Mouse (Mus musculus): Measurements from ENCODE around the gene Cd4.

Cd4 gene

GRCm38 (mm10) chr6:124854647-124855046 lies 33.4 kb downstream of the Cd4 start:
- DNase-seq (ENCODE audit: low read depth, low spot score) = no peak

DNA sequence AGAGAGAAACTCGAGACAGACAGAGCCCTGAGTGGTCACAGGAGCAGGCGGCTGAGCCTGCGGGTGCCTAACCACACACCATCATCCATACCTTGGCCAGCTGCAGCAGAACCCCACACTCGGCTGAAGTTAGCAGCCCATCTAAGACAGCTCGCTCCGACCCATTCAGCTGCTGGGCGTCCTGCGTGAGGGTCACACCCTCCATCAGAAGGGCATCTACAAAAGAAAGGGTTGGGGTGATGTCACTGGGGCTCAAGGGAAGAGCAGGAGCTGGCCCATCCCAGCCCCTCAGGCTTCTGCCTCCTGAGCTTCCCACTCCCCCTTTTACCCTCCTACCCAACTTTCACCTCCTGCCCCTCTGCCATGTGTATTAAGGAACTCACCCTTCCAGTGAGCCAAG lies 37.5 kb downstream of the Cd4 start:
- peak; percentile 84 for DNase-seq (ENCODE audit: low read depth, low spot score)

GRCm38 (mm10) chr6:124847305-124847704 lies 40.7 kb downstream of the Cd4 start:
- peak; percentile 96 for DNase-seq (ENCODE audit: low read depth, low spot score)

DNA sequence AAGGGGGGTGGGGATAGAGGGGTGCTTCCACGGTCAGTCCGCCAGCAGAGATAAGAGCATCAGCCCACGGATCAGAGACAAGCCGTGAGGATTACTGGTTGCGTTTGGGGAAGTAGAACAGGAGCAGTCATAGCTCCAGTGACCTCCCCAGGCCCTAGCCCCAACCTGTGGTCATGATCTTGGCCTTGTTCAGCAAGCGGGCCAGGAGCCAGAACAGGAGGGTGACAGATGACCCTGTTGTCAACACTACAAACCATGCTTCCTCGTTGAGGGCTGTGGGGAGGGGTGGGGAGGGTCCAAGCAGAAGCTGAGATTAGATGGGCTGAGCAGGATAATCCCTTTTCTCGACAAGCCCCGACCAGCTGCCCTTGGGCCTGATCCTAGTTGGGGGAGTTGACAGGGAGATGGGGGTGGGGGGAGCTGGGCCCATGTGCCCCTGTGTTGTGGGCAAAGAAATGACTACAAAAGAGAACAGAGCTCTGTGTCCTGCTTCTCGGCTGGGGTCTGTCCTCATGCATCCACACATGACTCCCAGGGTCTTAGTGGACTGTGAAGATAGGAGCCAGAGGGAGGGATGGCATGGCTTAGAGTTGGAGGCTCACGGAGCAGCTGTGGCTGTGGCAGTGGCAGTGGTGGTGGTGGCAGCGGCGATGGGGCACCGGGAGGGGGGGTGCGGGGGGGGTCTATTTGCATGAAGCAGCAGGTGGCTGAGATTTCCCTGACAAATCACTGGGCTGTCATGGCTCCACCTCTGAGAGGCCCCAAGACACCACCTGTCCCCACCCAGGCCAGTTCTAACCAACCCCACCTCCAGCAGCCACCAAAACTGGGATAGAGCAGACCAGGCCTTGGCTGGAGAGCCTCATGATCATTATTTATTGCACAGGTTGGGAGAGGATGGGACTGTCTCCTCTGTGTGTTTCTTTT lies 47.5 kb downstream of the Cd4 start, which contains the start of gene Gnb3:
TSS of gene Gnb3 (minus strand) at position 35 of the 927 bp plus-strand sequence.
- DNase-seq (ENCODE audit: low read depth, low spot score) = no peak

DNA sequence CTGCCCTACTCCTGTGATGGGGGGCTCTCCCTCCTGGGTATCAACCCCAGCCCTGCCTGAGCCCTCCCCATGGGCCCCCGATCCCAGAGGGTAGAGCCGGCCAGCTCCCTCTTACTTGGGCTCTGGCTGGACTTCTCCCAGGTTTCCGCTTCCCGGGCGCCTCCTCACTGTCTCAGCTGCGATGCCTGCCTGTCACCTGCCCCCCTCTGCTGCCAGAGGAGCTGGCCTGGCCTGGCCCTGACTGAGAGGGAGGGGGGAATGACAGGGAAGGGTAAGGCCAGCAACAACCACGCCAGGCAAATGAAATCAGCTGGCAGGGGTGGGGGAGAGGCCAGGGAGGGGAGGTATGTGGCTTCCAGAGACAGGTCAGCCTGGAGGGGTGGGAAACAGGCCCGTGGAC lies 48.2 kb downstream of the Cd4 start:
- no peak for DNase-seq (ENCODE audit: low read depth, low spot score)

GRCm38 (mm10) chr6:124836411-124836810 lies 51.6 kb downstream of the Cd4 start:
- no peak for DNase-seq (ENCODE audit: low read depth, low spot score)

- no peak for DNase-seq (ENCODE audit: low read depth, low spot score)
These were observed 52.5 kb downstream of the Cd4 start for GRCm38 (mm10) chr6:124835531-124835930.

DNA sequence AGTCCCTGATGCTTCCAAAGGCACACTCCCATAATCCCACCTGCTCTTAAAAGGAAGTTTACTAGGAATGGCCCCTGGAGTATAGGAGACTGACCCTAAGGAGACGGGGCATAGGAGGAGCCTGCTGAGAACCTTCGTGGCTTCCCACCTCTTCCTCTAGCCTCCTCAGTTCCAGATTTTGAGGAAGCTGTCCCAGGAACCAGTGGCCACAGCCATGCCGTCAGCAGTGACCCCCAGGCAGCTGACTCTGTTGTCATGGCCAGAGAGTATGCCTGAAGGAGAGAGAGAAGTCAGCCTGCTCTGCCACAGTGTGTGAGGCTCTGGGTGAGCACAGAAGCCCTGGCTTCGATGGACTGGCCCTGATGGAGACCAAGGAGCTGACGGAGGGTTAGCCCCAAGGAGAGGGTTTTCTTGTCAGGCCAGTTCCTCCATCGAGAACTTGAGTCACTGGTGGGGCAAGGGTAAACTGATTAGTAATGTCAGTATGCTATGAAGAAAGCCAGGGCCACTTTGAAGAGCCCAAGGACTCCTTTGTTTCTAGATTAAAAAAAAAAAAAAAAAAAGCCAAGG lies 53.4 kb downstream of the Cd4 start:
- DNase-seq (ENCODE audit: low read depth, low spot score) = no peak

DNA sequence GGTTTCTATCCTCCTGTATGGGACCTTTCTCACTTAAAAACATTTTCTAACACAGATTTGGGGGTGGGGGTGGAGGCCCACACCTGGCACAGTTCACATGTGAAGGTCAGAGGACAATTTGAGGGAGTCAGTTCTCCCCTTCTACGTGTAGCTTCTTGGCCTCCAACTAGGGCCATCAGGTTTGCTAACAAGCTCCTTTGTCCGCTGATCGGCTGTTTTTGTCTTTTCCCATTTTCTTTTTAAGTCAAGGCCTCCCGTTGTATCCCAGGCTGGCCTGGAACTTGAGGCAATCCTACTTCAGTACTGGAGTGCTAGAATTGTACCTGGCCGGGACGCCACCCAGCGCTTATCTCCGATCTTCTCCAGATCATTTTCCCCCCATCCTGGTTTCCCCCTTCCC lies 56.4 kb downstream of the Cd4 start:
- DNase-seq (ENCODE audit: low read depth, low spot score) = peak; percentile 87

DNA sequence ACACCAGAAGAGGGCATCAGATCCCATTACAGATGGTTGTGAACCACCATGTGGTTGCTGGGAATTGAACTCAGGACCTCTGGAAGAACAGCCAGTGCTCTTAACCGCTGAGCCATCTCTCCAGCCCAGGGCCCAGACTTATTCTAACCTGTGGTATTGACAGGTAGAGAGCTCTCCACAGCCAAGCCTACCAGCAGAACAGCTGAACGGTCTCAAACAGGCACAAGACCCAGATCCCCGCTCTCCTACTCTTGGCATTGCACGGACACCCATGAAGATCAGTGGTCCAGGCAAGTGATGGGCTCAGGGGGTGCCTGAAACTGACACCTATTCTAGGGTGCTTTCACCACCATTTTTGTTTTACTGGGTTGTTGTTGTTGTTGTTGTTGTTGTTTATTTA lies 56.8 kb downstream of the Cd4 start:
- DNase-seq (ENCODE audit: low read depth, low spot score) = peak; percentile 46

DNA sequence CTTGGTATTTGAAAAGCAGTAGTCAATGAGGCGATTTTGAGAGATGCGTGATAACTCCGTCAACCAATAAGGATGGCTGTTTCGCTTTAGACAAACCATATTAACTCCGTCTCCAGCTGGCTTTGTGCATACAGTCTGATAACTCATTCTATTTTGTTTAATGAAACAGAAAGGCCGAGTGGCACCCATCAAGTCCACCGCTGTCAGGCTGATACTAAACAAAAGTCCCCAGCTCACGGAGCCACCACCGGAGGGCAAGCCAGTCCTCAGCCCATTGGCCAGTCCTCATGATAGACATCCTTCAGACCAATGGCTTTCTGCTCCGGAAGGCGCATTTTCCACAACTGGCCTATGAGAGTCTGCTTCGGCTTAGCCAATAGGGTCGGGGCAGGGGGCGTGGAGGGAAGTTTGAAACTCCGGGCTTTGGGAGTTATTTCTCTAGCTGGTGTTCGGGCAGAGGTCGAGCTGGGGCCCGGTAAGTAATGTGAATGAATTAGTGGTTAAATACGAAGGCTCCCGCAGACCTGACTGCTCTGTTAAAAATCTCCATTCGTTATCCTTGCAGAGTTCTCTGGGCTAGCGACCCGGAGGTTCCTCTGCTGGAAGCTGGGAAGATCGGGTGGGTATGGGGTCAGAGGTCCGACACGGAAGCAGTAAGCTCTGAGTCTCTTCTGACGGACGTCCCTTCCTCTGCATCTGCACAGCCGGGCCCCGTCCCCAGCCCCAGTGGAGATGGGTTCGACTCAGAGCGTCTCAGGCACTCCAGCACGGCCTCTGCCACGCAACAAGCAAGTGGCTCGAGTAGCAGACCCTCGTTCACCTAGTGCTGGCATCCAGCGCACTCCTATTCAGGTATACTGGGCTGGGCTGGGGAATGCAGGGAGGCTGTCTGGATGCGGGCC lies 58.0 kb downstream of the Cd4 start:
- peak; percentile 98 for DNase-seq (ENCODE audit: low read depth, low spot score)

DNA sequence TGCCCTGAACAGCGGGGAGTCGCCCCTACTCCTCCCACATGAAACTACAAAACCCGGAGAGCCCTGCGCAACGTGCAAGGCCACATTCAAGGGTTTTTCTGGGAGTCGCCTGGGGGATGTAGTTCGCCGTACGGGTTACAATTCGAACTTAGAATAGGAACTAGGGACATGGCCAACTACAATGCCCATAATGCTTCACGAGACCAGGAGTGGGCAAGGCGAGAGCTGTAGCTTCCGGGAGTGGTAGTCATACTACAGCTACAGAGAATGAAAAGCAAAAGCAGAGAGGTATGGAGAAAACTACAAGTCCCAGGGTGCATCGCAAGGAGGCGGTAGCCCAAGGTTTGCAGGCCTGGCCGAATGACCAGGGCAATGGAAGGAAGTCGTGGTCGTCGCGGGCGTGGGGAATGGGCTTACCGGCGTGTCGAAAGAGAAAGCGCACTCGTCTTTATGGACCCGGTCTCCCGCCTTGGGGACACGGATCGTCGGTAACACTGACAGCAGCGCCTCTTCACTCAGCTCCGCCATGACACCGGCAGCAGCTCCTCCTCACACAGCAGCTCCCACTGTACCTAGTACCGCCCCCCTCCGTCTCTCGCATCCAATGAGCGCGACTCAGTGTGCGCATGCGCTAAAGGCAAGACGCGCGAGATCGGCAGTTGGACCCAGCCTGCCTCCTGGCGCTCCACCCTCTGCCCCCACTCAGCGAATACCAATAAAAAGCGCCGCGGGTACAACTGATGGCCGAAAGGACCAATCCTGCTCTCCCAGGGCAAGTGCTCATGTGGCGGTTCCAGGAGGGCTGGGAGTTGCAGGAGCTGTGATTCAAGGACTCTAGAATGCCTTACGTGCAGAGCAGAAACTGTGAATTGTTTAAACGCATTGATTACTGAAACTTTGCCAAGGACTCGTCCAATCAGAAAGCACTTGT lies 58.9 kb downstream of the Cd4 start, which contains the start of the genes Usp5 and Cdca3:
TSS of gene Usp5 (minus strand) at position 617 of the 931 bp plus-strand sequence.
TSS of gene Cdca3 (plus strand) at position 680 of the 931 bp plus-strand sequence.
- peak; percentile 100 for DNase-seq (ENCODE audit: low read depth, low spot score)

DNA sequence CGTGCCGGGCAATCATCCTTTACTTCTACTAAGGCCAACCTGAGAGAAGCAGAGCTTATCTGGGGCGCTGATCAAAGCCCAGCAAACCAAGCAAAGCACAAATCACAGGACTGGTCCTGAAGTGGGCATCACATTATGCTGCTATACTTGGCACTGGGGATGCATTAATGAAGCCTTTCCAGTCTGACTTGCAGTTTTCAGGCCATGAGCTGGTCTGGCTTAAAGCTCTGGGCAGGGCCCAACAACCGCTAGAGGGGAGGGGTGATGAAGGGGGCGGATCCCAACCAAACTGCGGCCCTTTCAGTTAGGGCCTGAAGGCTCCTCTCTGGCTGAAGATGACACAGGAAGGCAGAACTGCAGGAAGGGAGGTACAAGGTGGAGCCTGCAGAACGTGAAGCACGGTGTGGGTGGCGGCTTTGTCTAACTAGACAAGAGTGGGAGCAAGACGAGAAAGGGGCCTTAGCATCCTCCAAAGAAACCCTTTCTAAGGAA lies 59.9 kb downstream of the Cd4 start:
- DNase-seq (ENCODE audit: low read depth, low spot score) = peak; percentile 90

DNA sequence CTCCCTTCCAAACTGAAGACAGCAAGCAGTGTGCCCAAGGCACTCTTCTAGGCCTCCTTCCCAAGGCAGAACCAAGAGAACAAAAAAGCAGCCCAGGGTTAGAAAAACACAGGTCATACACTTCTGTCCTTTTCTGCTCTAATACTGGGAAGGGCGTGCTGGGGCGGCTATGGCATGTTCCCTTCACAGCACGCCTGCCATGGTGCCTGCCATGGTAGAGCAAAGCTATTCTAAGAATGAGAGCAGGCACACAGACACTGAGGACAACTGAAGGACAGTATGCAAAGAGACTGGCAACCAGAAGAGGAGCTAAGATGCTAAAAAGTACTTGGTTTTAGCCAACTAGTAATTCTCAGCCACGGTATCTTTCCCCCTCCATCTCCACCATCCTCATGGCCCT lies 66.0 kb downstream of the Cd4 start:
- no peak for DNase-seq (ENCODE audit: low read depth, low spot score)

GRCm38 (mm10) chr6:124820891-124821290 lies 67.1 kb downstream of the Cd4 start:
- DNase-seq (ENCODE audit: low read depth, low spot score) = no peak

DNA sequence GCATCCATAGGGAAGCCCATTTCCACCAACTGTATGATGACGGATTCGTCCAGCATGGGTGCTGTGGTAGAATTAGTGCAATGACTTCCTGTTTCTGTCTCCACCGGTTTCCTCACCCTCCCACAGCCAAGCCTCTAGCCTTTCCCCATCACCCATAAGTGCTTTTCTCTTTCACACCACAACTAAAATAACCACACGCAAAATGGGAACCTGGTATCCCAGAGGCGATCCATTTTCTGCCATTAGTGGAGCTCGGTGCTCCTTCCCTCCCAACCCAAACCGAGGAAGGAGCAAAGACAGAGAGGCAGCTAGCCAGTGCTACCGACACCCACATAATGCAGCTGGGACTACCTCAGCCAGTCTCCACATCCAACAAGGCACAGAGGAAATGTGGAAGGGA lies 70.0 kb downstream of the Cd4 start:
- no peak for DNase-seq (ENCODE audit: low read depth, low spot score)

DNA sequence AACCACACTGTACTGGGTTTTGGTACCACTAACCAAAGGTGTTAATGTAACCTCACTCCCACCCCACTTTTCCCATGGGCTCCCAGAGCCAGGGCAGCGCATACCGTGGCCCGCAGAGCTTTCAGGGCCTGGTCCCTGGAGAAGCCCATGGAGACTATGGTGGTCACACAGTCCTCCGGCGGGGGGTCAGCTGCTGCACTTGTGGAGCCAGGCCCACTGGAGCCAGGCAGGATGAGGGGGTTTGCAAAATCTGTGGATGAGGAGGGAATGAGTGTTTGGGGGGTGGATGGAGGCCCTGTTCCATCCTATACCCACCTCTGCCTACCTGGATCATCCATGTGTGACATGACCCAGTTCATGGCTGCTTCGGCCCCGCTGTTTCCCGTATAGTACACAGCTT lies 70.5 kb downstream of the Cd4 start:
- no peak for DNase-seq (ENCODE audit: low read depth, low spot score)

GRCm38 (mm10) chr6:124817125-124817524 lies 70.9 kb downstream of the Cd4 start:
- DNase-seq (ENCODE audit: low read depth, low spot score) = no peak

- DNase-seq (ENCODE audit: low read depth, low spot score) = no peak
These were observed 71.4 kb downstream of the Cd4 start for GRCm38 (mm10) chr6:124816611-124817010.
